Mouse (Mus musculus): ENCODE data around the gene Zbtb9.

GRCm38 (mm10) chr17:26937883-26938695 is 34.9 kb upstream of the Zbtb9 start:
- TF ChIP-seq EP300 (IDR thresholded peaks at IDR 0.05; ENCODE audit: low read depth) (no peak), CTCF (IDR thresholded peaks at IDR 0.05; ENCODE audit: low read depth) (no peak)
